Mouse (Mus musculus): ENCODE results near the gene Lgi2. TPM values are rescaled to one million over a fixed set of nuclear protein-coding genes. Genes with fewer than 3 reads are reported as not detected.

Lgi2 gene
- polyA plus RNA-seq, 1 experiment from 2014 or later = 2.9 TPM

- Histone ChIP-seq H3K27me3 (no peaks in the 10 kb centered on the region), H3K36me3 (no peaks in the 10 kb centered on the region), H3K27ac (no peak overlapping the region), H3K9ac (no peak overlapping the region), H3K4me1 (peaks cover 3% of the 10 kb centered on the region; the same call in 1 of the 2 replicates), H3K4me2 (no peak overlapping the region), H3K9me3 (no peaks in the 10 kb centered on the region), H3K4me3 (no peak overlapping the region)
- ATAC-seq (ENCODE audit: insufficient number of reproducible peaks, low FRiP score, low TSS enrichment, low read depth) = 0 out of 2 replicates have a peak, but pooled peaks have one; percentile 31
- 65% methylated on average over 14 of the region's 14 CpGs for WGBS
These were observed 31.3 kb downstream of the Lgi2 start for GRCm38 (mm10) chr5:52534798-52535590.

GRCm38 (mm10) chr5:52533705-52534104, 32.6 kb downstream of the Lgi2 start:
- no peaks in the 10 kb centered on the region for H3K36me3 ChIP-seq
- 75% methylated on average over 9 of the region's 9 CpGs for whole genome bisulfite sequencing
- H3K4me2 ChIP-seq = no peak overlapping the region
- H3K4me3 ChIP-seq = no peak overlapping the region
- no peaks in the 10 kb centered on the region for H3K9me3 ChIP-seq
- no peaks in the 10 kb centered on the region for H3K27me3 ChIP-seq
- H3K27ac ChIP-seq = no peak overlapping the region
- no peak overlapping the region for H3K9ac ChIP-seq
- H3K4me1 ChIP-seq = peaks cover 3% of the 10 kb centered on the region; the same call in 1 of the 2 replicates
- ATAC-seq (ENCODE audit: insufficient number of reproducible peaks, low FRiP score, low TSS enrichment, low read depth) = no peak

GRCm38 (mm10) chr5:52528545-52528944, 37.7 kb downstream of the Lgi2 start:
- Histone ChIP-seq H3K4me1 (no peaks in the 10 kb centered on the region), H3K9ac (no peak overlapping the region), H3K36me3 (no peaks in the 10 kb centered on the region), H3K27me3 (no peaks in the 10 kb centered on the region; the same call in 1 of the 2 replicates), H3K4me3 (no peak overlapping the region), H3K9me3 (no peaks in the 10 kb centered on the region), H3K4me2 (no peak overlapping the region), H3K27ac (no peak overlapping the region)
- ATAC-seq (ENCODE audit: insufficient number of reproducible peaks, low FRiP score, low TSS enrichment, low read depth) = no peak
- 32% methylated on average over 7 of the region's 7 CpGs for WGBS

- no peak overlapping the region for H3K4me3 ChIP-seq
- ATAC-seq (ENCODE audit: insufficient number of reproducible peaks, low FRiP score, low TSS enrichment, low read depth) = no peak
- H3K9ac ChIP-seq = no peak overlapping the region
- H3K4me2 ChIP-seq = no peak overlapping the region
- no peaks in the 10 kb centered on the region for H3K36me3 ChIP-seq
- H3K4me1 ChIP-seq = no peaks in the 10 kb centered on the region
- H3K9me3 ChIP-seq = no peaks in the 10 kb centered on the region
- 91% methylated on average over 8 of the region's 8 CpGs for WGBS
- H3K27ac ChIP-seq = no peak overlapping the region
- no peaks in the 10 kb centered on the region; the same call in 1 of the 2 replicates for H3K27me3 ChIP-seq
These were observed 39.8 kb downstream of the Lgi2 start for GRCm38 (mm10) chr5:52526324-52526986.

GRCm38 (mm10) chr5:52524207-52524606, 42.1 kb downstream of the Lgi2 start:
- H3K4me3 ChIP-seq = no peak overlapping the region
- H3K27me3 ChIP-seq = no peaks in the 10 kb centered on the region; the same call in 1 of the 2 replicates
- 46% methylated on average over 3 of the region's 3 CpGs for WGBS
- H3K4me1 ChIP-seq = no peaks in the 10 kb centered on the region
- no peak overlapping the region for H3K27ac ChIP-seq
- H3K36me3 ChIP-seq = no peaks in the 10 kb centered on the region
- no peak overlapping the region for H3K9ac ChIP-seq
- H3K9me3 ChIP-seq = no peaks in the 10 kb centered on the region
- no peak for ATAC-seq (ENCODE audit: insufficient number of reproducible peaks, low FRiP score, low TSS enrichment, low read depth)
- no peak overlapping the region for H3K4me2 ChIP-seq

GRCm38 (mm10) chr5:52519921-52520320, 46.3 kb downstream of the Lgi2 start:
- Histone ChIP-seq H3K9me3 (no peaks in the 10 kb centered on the region), H3K9ac (no peak overlapping the region), H3K27me3 (peaks cover 5% of the 10 kb centered on the region; the same call in 1 of the 2 replicates), H3K4me1 (peaks cover 8% of the 10 kb centered on the region; the same call in 1 of the 2 replicates), H3K4me2 (no peak overlapping the region), H3K4me3 (no peak overlapping the region), H3K27ac (no peak overlapping the region), H3K36me3 (no peaks in the 10 kb centered on the region)
- ATAC-seq (ENCODE audit: insufficient number of reproducible peaks, low FRiP score, low TSS enrichment, low read depth) = no peak
- 84% methylated on average over 2 of the region's 2 CpGs for WGBS

GRCm38 (mm10) chr5:52516072-52516476, 50.2 kb downstream of the Lgi2 start:
- Histone ChIP-seq H3K4me2 (peak overlapping the region; percentile 33), H3K27me3 (peaks cover 5% of the 10 kb centered on the region; the same call in 1 of the 2 replicates), H3K9me3 (no peaks in the 10 kb centered on the region), H3K4me1 (peaks cover 9% of the 10 kb centered on the region; the same call in 1 of the 2 replicates), H3K4me3 (peak overlapping the region; percentile 15; the same call in 1 of the 2 replicates), H3K9ac (no peak overlapping the region), H3K27ac (no peak overlapping the region), H3K36me3 (no peaks in the 10 kb centered on the region)
- 15% methylated on average over 21 of the region's 21 CpGs for WGBS
- no peak for ATAC-seq (ENCODE audit: insufficient number of reproducible peaks, low FRiP score, low TSS enrichment, low read depth)

- Histone ChIP-seq H3K4me3 (0 out of 2 replicates have a peak overlapping the region, but pooled peaks have one; percentile 7), H3K27me3 (peaks cover 5% of the 10 kb centered on the region; the same call in 1 of the 2 replicates), H3K9me3 (no peaks in the 10 kb centered on the region), H3K4me2 (peak overlapping the region; percentile 33), H3K4me1 (peaks cover 11% of the 10 kb centered on the region; the same call in 1 of the 2 replicates), H3K36me3 (no peaks in the 10 kb centered on the region), H3K27ac (no peak overlapping the region), H3K9ac (no peak overlapping the region)
- 27% methylated on average over 22 of the region's 22 CpGs for WGBS
- ATAC-seq (ENCODE audit: insufficient number of reproducible peaks, low FRiP score, low TSS enrichment, low read depth) = no peak
These were observed 50.8 kb downstream of the Lgi2 start for GRCm38 (mm10) chr5:52515246-52516021.

- no peak for ATAC-seq (ENCODE audit: insufficient number of reproducible peaks, low FRiP score, low TSS enrichment, low read depth)
- Histone ChIP-seq H3K9me3 (no peaks in the 10 kb centered on the region), H3K27me3 (peaks cover 2% of the 10 kb centered on the region; the same call in 1 of the 2 replicates), H3K4me2 (no peak overlapping the region), H3K4me3 (no peak overlapping the region), H3K36me3 (no peaks in the 10 kb centered on the region), H3K9ac (no peak overlapping the region), H3K4me1 (peaks cover 8% of the 10 kb centered on the region; the same call in 1 of the 2 replicates), H3K27ac (no peak overlapping the region)
- 48% methylated on average over 3 of the region's 3 CpGs for WGBS
These were observed 55.2 kb downstream of the Lgi2 start for GRCm38 (mm10) chr5:52511089-52511488.

GRCm38 (mm10) chr5:52509416-52509815, 56.8 kb downstream of the Lgi2 start:
- Histone ChIP-seq H3K4me2 (no peak overlapping the region), H3K27me3 (no peaks in the 10 kb centered on the region), H3K9ac (no peak overlapping the region), H3K9me3 (no peaks in the 10 kb centered on the region), H3K4me1 (0 out of 2 replicates have a peak, but pooled peaks cover 2% of the 10 kb centered on the region), H3K4me3 (no peak overlapping the region), H3K36me3 (no peaks in the 10 kb centered on the region), H3K27ac (no peak overlapping the region)
- no peak for ATAC-seq (ENCODE audit: insufficient number of reproducible peaks, low FRiP score, low TSS enrichment, low read depth)
- 84% methylated on average over 6 of the region's 6 CpGs for WGBS

- Histone ChIP-seq H3K9me3 (no peaks in the 10 kb centered on the region), H3K36me3 (no peaks in the 10 kb centered on the region), H3K4me1 (no peaks in the 10 kb centered on the region), H3K27me3 (no peaks in the 10 kb centered on the region), H3K27ac (no peak overlapping the region), H3K4me2 (no peak overlapping the region), H3K9ac (no peak overlapping the region), H3K4me3 (no peak overlapping the region)
- 81% methylated on average over 13 of the region's 13 CpGs for whole genome bisulfite sequencing
- no peak for ATAC-seq (ENCODE audit: insufficient number of reproducible peaks, low FRiP score, low TSS enrichment, low read depth)
These were observed 61.6 kb downstream of the Lgi2 start for GRCm38 (mm10) chr5:52504666-52505065.

Measured in limb, embryonic 15.5 days (tissue).